Mouse (Mus musculus) kidney, postnatal 36 days (tissue): ENCODE data around the gene Kif5a.

Experiments
- DNase-seq, 2 experiments: peaks; one replicate each; pipeline ENCODE4 v3.0.0; 2021 to 2022; ENCODE audit warnings: mixed read lengths in 2 of 2

The Kif5a gene

DNA sequence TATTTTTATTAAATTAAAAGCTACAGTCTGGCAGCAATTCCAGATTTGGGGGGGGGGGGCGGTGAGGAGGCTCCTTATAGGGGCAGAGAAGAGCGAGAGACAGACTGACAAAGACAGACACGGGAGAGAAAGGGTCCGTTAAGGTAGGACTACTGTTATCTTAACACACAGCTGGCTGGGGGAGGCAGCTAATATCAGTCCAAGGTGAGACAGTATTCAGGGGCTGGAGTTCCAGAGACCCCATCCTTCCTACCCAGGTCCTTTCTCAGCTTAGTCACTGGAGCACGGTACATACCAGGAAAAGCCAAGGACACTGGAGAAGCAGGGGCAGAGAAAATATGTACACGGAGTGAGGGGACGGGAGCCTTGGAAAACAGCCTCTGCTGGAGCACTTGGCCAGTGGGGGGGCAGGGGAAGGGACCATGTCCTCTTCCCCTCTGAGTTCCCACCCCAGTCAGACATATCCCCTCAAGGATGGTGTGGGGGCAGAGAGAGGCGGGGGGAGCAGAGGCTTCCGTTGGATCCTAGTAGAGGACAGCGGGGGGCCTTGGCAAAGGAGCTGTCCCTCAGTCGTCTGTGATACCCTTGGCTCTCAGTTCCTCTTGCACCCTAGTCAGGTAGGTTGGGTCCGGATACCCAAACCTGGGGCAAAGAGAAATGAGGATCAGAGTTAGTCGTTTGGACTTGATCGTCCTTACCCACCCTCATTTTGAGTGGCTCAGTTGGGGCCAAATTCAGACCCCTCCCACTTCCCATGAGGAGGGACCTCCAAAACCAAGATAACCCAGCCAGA lies 72.6 kb downstream of the Kif5a start:
- DNase-seq: no peak

DNA sequence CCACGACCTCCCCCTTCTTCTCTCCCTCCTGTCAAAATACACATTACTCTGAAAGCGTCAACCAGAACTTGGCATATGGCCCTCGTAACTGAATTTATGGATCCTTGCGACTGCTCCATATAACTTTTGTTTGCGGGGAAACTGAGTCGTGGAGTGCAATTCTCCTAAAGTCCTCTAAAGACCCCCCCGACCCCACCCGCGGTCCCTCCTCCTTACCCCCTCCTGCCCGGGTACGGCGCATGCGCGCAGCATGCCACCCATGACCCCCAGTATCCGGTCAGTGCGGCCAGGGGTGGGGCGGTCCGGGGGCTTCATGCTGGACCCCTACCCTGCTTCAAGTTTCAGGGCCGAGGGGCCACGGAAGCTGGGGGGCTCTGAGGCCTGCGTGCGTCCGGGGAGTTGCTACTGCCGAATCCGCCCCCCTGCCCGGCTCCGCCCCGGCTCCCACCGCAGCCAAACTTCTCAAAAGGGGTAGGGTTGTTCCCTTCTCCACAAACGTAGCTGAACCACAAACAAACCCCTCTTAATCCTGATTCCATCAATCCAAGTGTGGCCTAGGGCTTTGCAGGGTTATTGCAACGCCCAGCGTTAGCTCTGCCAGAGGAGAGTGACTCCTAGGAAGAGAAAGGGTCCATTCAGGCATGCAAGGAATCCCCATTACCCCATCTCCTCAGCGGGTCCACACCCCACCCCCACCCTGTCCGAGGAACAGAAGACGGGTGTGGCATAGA lies 73.3 kb downstream of the Kif5a start, which contains the start of gene Arhgef25:
TSS of gene Arhgef25 (minus strand) at position 433 of the 731 bp plus-strand sequence.
- DNase-seq: peak in 1 of 2 experiments; percentile 46

DNA sequence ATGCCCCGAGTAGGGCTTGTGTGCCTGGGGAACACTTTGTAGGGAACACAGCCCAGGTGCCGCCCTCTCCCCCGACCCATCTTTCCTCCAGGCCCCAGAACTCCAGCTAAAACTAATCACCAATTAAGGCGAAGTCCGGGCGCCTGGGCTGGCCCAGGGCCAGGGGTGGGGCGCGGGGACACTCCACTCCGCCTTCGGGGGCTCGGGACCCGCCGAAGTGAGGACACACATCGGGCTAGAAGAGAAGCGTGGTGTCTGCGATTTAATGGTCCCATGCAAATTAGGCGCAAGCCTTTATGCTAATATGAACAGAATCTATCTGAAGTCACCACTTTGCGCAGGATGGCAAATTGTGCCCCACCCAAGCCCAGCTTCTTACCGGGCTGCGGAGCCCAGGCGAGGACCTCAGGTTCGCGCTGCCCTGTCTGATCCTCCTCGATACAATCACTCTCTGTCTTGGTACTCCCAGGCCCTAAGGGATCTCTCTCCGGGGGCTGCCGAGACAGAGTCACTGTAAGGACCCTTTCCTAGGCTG lies 74.0 kb downstream of the Kif5a start:
- DNase-seq: peak in 1 of 2 experiments; percentile 52

DNA sequence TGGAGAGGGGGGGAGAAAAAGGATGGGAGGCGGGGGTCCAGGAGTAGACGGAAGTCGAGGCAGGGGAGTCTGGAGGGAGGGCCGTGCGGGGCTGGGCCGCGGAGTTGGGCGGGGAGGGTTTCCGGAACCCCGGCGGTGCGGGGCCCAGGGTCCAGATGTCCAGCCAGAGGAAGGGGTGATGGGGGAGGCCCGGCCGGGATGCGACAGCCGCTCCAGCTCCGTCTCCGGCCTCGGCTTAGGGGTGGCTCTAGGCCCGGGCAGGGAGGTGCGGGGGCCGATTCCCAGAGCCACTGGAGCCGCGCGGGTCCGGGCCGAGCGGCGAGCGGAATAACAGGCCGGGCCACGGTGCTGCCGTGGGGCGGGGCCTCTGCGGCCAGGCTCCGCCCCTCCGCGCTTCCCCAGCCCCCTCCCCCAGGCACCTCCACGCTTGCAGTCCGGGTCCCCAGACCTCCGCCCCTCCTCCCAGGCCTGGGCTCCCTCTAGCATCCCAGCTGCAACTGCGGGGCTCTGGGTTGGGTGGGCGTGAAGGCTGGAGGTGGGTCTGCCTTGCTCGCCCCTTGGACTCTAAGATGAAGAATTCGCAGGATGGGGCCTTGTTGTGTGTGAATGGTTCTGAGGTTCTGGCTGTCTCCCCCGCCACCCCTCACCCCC lies 74.6 kb downstream of the Kif5a start:
- DNase-seq: peak in 1 of 2 experiments; percentile 69

DNA sequence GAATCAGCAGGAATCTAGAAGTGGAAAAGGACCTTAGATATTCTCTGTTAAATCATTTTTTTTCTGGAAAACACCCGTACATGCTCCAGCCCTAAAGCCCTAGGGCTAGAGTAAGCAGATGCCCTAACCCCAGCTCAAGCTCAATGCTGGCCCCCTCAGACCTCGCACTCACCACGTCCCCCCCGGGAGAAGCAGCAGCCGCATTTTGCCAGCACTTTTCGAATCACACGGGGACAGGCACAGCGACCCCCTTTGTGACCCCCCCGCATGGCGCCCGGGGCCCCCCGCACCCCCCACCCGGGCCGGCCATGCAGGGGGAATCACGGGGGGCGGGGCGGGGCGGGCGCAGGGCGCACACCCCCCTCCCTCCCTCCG lies 75.1 kb downstream of the Kif5a start:
- no peak for DNase-seq

DNA sequence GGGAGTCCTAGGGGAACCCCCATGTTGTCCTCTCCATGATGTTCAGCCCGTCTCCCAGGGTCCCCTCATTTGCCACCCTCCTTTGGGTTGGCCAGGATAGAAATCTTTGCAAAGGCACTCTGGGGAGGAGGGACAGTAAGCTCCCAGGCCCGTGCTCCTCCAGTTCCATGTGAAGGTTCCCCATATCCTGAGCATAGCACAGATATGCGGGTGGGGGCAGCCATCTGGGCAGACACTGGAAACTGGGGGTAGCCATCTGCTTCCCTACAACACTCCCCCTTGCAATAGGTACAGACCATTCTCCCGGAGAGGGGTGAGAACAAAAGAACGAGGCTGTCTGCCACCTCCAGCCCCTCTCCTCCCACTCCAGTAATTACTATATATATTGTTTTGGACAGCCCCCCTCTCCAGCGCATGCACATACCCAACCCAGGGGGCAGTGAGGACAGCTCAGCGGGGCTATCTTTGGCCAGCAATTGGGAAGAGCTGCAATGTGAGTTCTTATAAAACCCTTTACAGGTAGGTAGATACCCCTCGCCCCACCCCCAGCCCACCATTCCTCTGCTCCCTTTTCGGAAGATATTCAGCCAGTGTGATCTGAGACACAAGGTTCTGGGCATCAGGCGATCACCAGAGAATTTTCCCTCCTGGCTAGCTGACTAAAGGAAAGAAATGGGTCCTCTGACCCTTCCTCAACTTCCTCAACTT lies 75.6 kb downstream of the Kif5a start:
- DNase-seq: no peak

DNA sequence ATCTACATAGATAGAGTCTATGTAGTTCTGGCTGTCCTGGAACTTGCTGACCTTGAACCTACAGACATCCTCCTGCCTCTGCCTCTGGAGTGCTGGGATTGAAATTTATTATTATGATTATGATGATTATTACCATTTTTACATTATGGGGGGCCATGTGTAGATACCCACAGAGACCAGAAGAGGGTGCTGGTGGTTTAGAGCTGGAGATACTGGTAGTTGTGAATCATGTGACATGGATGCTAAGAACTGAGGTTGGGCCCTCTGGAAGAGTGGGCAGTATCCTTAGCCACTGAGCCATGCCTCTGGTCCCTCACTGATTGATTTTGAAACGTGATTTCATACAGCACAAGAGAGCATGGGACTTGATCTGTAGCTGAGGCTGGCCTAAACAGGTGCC lies 76.7 kb downstream of the Kif5a start:
- no peak for DNase-seq

DNA sequence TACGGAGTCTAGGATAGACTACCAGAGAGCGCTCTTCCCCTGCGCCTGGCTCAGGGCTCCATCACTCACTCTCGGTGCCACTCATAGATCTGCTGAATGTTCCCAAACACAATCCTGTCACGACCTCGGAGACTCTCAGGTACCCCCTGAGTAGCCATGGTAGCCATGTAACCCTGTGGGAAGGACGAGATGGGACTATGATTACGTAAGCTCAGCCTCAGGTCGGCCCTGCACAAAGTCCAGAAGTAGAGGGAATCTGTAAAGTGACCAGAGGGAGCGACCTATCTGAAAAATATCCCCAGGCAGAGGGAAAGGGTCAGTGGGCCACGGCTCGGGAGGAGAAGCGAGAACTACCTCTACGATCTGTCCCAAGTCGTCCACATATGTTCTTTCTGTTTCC lies 77.6 kb downstream of the Kif5a start:
- no peak for DNase-seq

DNA sequence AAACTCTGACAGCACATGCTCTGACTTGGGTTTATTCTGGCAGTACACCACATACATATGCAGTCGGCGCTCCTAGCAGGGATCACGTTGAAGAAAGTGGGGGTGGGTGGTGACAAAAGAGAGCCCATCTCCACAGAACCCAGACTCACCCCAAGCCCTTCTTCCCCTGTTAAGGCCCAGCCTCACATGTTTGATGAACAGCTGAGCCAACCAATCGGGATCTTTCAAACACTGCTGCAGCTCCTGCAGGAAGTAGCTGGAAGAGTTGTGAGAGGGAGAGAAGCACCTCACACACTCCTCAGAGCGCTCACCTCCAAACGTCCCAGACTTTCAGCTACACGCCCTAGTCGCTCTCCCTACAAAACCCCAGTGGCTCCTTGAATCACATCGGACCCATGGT lies 78.0 kb downstream of the Kif5a start:
- DNase-seq: no peak

DNA sequence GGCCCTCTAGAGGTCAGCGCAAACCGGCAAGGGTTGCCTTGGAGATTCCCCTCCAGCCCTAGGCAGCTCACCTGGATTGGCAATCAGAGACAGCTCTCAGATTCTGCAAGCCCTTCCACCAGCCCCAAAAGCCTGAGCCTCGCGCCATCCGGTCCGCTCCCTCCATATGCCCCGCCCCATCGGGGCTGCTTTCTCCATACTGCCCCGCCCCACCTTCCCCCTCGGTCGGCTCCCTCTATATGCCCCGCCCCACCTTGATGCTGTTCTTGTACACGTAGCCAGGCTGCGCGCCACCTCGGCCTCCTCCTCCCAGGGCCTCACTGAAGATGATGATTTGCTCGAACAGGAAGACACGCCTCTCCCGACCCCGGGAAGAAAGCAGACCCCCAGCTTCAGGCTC lies 79.4 kb downstream of the Kif5a start:
- DNase-seq: no peak

DNA sequence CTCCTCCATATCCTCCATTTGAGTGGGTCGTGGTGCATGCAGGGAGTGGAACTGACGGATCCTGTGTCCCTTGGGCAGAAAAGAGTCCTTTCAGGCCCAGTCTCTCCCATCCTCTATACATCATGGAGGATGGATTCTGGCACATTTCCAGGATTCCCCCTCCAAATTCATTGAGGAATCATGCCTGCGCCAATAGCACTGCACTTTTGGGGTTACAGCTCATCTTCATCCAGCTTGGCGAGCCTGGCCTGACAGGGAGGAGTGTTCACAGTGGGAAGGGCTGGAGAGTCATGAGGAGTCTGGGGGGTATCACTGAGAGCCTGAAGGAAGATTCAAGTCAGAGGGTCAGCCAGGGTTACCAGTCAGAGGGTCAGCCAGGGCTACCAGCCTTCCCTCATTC lies 80.5 kb downstream of the Kif5a start:
- DNase-seq: no peak

DNA sequence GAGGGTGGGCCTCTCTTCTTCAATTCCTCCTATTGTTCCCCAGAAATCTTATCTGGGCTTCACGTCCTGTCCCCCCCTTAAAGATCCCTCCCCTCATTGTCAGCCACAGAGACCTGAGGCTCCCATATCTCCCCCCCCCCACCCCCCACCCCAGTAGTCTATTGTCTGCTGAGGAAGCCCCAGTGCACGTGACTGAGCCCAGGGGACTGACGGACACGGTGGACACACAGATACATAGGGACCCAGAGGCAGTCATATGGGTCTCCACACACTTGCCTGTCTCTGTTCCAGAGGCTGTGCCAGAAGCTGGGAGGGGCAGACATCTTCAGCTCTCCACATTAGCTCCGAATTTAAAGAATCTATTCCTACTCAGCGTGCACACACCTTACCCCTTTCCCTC lies 81.6 kb downstream of the Kif5a start:
- DNase-seq: no peak

DNA sequence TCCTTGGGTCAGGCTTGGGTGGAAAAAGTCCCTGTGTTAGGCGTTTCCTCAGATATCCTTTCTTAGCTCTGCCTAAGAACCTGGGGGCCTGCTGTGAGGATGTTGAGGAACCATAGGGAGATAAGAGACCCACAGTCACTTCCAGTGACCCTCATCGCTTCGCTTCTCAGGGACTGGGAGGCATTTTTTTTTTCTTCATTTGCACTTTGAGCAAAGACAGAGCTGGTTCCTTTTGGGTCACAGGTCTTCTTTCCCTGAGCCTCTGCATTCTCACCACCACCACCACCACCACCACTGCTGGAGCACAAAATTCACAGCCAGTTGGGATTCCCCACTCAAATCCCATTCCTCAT lies 82.5 kb downstream of the Kif5a start:
- no peak for DNase-seq

DNA sequence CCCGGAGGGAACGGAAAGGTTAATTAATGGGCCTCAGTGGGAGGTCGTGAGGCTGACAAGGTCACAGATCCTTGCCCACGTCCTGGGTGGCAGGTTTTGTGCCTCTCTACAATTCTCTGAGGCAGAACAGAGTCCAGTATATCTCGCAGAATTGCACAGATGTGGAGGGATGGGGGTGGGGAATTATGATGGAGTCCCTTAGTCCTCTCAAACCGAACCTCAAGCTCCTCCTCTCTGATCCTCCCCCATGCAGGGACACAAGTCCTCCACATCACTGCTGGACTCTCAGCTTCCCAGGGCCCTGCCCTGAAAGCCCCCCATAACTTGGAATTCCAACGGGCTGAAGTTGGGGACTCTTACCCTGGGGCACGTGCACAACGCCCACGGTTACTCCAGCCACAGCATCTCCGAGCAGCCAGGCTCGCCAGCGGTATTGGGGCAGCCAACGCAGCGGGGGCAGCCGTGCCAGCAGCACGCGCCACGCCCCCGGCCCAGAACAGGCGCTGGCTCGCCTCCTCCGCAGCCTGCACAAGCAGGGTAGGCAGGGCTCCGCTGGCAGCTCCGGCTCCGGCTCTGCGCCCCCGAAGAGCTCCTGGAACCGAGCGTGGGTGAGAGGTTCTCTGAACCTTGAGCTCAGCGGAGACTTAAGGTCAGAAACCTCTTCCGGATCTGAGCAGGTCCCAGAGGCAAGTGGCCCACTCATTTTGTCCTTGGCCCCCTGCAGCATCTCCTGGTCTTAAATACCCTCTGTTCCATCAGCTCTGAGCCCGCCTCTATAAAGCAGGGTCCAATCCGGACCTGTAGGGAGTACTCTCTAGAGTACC lies 83.1 kb downstream of the Kif5a start, which contains the start of gene Slc26a10:
TSS of gene Slc26a10 (minus strand) at position 775 of the 824 bp plus-strand sequence.
- no peak for DNase-seq

DNA sequence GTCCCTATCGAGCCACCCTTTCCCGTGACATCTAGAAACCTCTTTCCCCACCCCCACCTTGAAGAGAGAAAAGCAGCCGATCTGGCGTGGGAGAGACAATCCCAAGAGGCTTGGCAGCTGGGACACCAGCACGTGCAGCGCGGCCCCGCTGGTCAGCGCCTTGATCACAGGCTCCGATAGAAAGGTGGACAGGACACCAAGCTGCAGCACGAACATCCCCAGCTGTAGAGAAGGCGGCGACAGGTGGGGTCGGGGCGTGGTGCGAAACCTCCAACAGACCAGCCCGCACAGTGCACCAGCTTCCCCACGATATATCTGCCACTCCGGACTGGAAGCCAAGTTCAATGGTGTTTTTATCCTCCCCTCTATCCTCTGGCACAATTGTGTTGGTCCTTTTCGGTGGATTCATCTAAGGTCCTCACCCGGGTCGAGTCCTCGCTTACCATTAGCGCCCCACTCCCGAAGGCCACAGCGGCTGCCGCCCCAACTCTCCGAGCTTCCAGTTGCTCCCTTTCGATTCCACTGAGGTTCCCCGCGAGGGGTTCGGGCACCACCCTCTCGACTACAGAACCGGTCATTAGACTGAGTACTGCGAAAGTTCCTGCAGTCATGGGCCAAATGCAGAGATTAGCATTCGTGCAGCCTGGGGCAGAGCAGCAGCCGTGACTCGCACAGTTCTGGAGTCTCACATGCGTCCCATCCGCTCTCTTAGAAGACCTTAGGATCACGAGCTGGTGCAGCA lies 84.7 kb downstream of the Kif5a start:
- no peak for DNase-seq

DNA sequence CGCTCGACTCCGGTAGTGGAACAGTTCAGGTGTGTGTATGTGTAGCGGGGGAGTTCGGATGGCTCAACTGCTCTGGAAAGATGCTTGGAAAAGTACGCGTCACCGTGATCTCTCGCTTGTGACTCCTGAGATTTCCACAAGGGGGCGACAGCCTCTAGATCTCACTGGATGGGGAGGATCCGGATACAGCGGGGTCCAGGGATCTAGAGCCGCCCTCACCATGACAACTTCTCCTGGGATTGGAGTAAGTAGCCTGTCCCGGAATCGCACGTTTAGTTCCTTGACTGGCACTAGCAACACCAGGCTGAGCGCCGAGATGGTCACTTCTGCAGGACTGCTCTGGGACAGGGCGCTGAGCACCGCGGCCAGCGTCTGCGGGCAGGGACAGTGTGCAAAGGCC lies 85.4 kb downstream of the Kif5a start:
- DNase-seq: peak; percentile 69 to 86

DNA sequence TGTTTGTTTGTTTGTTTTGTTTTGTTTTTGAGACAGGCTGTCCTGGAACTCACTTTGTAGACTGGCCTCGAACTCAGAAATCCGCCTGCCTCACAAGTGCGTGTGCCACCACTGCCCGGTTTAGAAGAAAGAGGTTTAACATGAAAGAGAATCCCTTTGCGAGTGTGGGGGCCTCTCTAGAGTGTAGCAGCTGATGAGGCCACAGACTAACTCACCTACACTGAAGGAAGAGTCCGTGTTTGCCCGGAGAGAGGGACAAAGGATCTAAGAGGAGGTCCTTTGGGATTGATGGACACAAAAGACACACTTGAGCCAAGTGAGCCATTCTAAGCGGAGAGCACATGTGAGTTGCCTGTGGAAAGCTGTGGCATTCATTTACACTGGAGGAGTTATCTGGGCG lies 85.9 kb downstream of the Kif5a start:
- no peak for DNase-seq

DNA sequence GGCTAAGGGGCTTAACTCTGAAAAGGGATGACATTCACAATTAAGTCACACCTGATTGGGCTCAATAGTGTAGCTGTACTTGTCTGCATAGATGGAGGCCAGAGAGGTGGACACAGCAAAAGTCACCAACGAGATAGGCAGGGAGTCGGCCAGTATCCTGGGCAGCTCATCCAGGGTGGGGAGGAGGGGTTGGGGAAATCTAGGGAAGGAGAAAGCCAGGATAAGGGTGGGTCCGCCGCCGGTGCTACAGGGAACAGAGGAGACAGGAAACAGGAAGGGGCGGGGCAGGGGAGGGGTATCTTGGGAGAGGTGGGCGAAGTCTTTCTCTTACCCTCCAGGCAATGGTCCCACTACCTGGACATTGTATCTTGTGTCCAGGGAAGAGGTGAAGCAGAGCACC lies 86.4 kb downstream of the Kif5a start:
- no peak for DNase-seq

DNA sequence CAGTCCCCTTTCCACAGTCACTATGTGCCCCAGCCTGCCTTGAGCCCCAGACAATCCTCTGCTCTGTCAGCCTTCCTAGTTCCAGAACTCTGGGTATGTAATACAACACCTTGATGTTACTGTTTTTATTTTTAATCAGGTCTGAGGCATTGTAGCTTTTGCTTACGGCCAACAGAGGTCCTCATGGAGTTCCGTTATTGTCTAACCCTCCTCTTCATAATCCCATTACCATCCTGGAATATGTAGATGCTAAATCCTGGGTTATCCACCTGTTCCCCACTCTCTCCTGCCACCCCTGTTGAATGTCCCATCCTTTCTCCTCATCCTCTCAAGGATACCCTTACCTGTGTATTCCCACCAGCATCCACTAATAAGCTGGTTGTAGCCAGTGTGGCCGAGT lies 86.9 kb downstream of the Kif5a start:
- no peak for DNase-seq
